Mouse (Mus musculus) midbrain, embryonic 16.5 days (tissue): ENCODE data around the gene Gm10447. TPM values are rescaled to one million over a fixed set of nuclear protein-coding genes. Genes with fewer than 3 reads are reported as not detected.

Source experiments
- microRNA-seq: library from miRNA; unstranded; fragments of <30 nt; microRNA quantifications from one replicate; pipeline ENCODE4, GENCODE M21; 2017
- polyA plus RNA-seq: library from polyadenylated mRNA; unstranded; fragments of >200 nt; fragmentation: Nextera tagmentation; extraction: Ambion mirVana; gene quantifications from 2 replicates; pipeline ENCODE4 v1.2.1, GENCODE M21; 2015

Gm10447 gene
- polyA plus RNA-seq, 1 experiment from 2014 or later = 0.10 TPM

Small RNAs within 50 kb of the gene (microRNA-seq; reads per million reads assigned to microRNA genes)
- gene Mir6920 = not detected

Other genes starting within 250 kb of the Gm10447 start
- gene Hspa4, start 156.7 kb downstream of the Gm10447 start, polyA plus RNA-seq = 37.9 and 38.1 TPM in 2 replicates
- gene Zcchc10, start 132.4 kb downstream of the Gm10447 start, polyA plus RNA-seq = 13.7 and 16.1 TPM in 2 replicates
- 42.4 and 53.5 TPM in 2 replicates for gene Aff4, start 106.3 kb downstream of the Gm10447 start, polyA plus RNA-seq
- not detected in 2 replicates for gene Leap2, start 33.9 kb downstream of the Gm10447 start, polyA plus RNA-seq
- gene Uqcrq, start 26.3 kb downstream of the Gm10447 start, polyA plus RNA-seq = 610 and 673 TPM in 2 replicates
- gene Gdf9, start 26.1 kb downstream of the Gm10447 start, polyA plus RNA-seq = 1.8 and 3.1 TPM in 2 replicates
- gene Shroom1, start 95 bp upstream of the Gm10447 start, polyA plus RNA-seq = 3.0 and 4.5 TPM in 2 replicates
- gene Gm9837, start 13.4 kb upstream of the Gm10447 start, polyA plus RNA-seq = not detected in 2 replicates
- gene Gm9945, start 23.1 kb upstream of the Gm10447 start, polyA plus RNA-seq = not detected in 2 replicates
- 1.1 and 1.6 TPM in 2 replicates for gene Sowaha, start 23.2 kb upstream of the Gm10447 start, polyA plus RNA-seq
- gene Sept8, start 62.1 kb upstream of the Gm10447 start, polyA plus RNA-seq = 20.0 and 20.7 TPM in 2 replicates
- gene Kif3a, start 110.3 kb upstream of the Gm10447 start, polyA plus RNA-seq = 363 and 379 TPM in 2 replicates
- 5.2 and 5.5 TPM in 2 replicates for gene Il4, start 161.6 kb upstream of the Gm10447 start, polyA plus RNA-seq
- gene Il13, start 177.6 kb upstream of the Gm10447 start, polyA plus RNA-seq = not detected in 2 replicates